Mouse (Mus musculus): ENCODE results near the gene Myl3.

GRCm38 (mm10) chr9:110742295-110742950 is 762 bp downstream of the Myl3 start:
- TF ChIP-seq CTCF (IDR thresholded peaks at IDR 0.05; ENCODE audit: low read depth) (no peak), EP300 (optimal IDR thresholded peaks at IDR 0.05) (no peak)

All from stomach, postnatal 0 days (tissue).